Mouse (Mus musculus): ENCODE measurements around the gene Spg7. TPM values are rescaled to one million over a fixed set of nuclear protein-coding genes. Genes with fewer than 3 reads are reported as not detected.
A peak's percentile ranks its signal among the peaks of the same experiment; 100 is the strongest.
"Not testable (repeated sequence)": the region's sequence is repeated elsewhere in the genome, so short reads cannot be mapped to it uniquely, and the experiment has no call there.

The Spg7 gene
- polyA plus RNA-seq, 1 experiment from 2014 or later = 52.5 TPM

DNA sequence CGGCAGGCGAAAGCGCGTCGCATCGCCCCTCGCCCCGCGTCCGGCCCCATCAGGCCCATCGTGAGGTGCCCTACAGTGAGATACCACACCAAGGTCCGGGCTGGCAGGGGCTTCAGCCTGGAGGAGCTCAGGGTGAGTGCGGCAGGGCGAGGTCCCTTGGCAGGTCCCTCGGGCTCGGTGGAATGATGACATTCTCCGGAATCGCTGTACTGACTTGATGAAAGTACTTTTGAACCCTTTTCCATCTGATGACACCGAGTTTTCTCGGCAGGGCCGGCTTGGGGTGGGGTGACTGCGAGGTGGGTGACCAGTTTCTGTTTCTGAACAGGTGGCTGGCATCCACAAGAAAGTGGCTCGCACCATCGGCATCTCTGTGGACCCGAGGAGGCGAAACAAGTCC, 40.1 kb downstream of the Spg7 start:
- H3K9me3 ChIP-seq (replicated peaks); H3K27me3 ChIP-seq: not testable (repeated sequence)
- peak overlapping the region; percentile 90 for H3K4me2 ChIP-seq
- peaks cover 30% of the 10 kb centered on the region for H3K36me3 ChIP-seq
- H3K4me3 ChIP-seq (replicated peaks) = peak overlapping the region; percentile 73
- H3K9ac ChIP-seq = peak overlapping the region; percentile 91
- peaks cover 24% of the 10 kb centered on the region for H3K4me1 ChIP-seq
- peak overlapping the region; percentile 93 for H3K27ac ChIP-seq
- ATAC-seq (replicated peaks; ENCODE audit: low FRiP score) = 0 out of 2 replicates have a peak, but pooled peaks have one; percentile 4
- WGBS = under 1% methylated on average over 26 of the region's 26 CpGs

GRCm38 (mm10) chr8:123103285-123103684, 40.5 kb downstream of the Spg7 start:
- no peak for ATAC-seq (replicated peaks; ENCODE audit: low FRiP score)
- Histone ChIP-seq H3K27ac (peak overlapping the region; percentile 93), H3K4me3 (replicated peaks) (peak overlapping the region; percentile 73), H3K36me3 (peaks cover 26% of the 10 kb centered on the region), H3K27me3 (no peaks in the 10 kb centered on the region), H3K4me2 (peak overlapping the region; percentile 90), H3K9me3 (replicated peaks) (no peaks in the 10 kb centered on the region), H3K9ac (peak overlapping the region; percentile 91), H3K4me1 (peaks cover 23% of the 10 kb centered on the region)
- 11% methylated on average over 15 of the region's 15 CpGs for WGBS

DNA sequence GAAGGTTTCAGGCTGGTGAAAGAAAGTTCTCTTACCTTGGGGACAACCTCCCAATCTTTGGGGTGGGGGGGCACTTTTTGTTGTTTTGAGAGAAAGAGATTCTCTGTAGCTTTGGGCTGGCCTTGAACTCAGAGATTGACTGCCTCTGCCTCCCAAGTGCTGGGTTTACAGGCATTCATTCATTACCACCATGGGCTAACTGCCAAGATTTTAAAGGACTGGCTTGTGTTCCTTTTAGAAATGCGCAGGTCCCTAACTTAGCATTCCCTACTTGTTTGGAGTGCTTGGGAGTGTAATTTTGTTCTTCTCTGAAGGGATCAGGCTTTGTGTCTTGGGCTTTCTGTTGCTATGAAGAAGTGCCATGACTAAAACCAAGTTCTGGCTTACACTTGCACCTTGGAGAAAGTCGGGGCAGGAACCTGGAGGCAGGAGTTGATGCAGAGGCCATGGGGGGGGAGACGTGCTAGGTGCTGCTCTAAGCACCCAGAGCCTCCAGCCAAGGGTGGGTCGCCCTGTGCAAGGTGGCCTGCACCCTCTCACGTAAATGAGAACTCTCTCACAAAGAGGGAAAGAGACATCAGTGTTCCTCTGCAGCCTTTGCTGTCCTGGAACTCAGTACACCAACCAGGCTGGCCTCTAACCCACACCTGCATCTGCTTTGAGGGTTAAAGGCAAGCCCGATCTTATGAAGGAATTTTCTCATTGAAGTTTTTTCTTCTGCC, 41.5 kb downstream of the Spg7 start:
- Histone ChIP-seq H3K27me3 (no peaks in the 10 kb centered on the region), H3K27ac (peak overlapping the region; percentile 93; the same call in 1 of the 2 replicates), H3K9me3 (replicated peaks) (no peaks in the 10 kb centered on the region), H3K4me2 (peak overlapping the region; percentile 90), H3K36me3 (peaks cover 26% of the 10 kb centered on the region), H3K4me1 (peaks cover 23% of the 10 kb centered on the region), H3K9ac (peak overlapping the region; percentile 91), H3K4me3 (replicated peaks) (peak overlapping the region; percentile 73)
- 85% methylated on average over 6 of the region's 6 CpGs for WGBS
- no peak for ATAC-seq (replicated peaks; ENCODE audit: low FRiP score)

- Histone ChIP-seq H3K27ac (no peak overlapping the region), H3K27me3 (no peaks in the 10 kb centered on the region), H3K36me3 (peaks cover 26% of the 10 kb centered on the region), H3K9me3 (replicated peaks) (no peaks in the 10 kb centered on the region), H3K4me2 (no peak overlapping the region), H3K4me1 (peaks cover 26% of the 10 kb centered on the region), H3K9ac (no peak overlapping the region), H3K4me3 (replicated peaks) (no peak overlapping the region)
- 69% methylated on average over 5 of the region's 5 CpGs for WGBS
- no peak for ATAC-seq (replicated peaks; ENCODE audit: low FRiP score)
Observed at GRCm38 (mm10) chr8:123105553-123106326, 43.0 kb downstream of the Spg7 start.

- no peak overlapping the region for H3K9ac ChIP-seq
- H3K36me3 ChIP-seq = peaks cover 26% of the 10 kb centered on the region
- H3K27me3 ChIP-seq = 0 out of 2 replicates have a peak, but pooled peaks cover under 1% of the 10 kb centered on the region
- no peak overlapping the region for H3K4me3 ChIP-seq (replicated peaks)
- WGBS = 52% methylated on average over 2 of the region's 2 CpGs
- no peak for ATAC-seq (replicated peaks; ENCODE audit: low FRiP score)
- no peak overlapping the region for H3K4me2 ChIP-seq
- no peaks in the 10 kb centered on the region for H3K9me3 ChIP-seq (replicated peaks)
- H3K4me1 ChIP-seq = peaks cover 23% of the 10 kb centered on the region
- H3K27ac ChIP-seq = no peak overlapping the region
Observed at GRCm38 (mm10) chr8:123106531-123106930, 43.8 kb downstream of the Spg7 start.

DNA sequence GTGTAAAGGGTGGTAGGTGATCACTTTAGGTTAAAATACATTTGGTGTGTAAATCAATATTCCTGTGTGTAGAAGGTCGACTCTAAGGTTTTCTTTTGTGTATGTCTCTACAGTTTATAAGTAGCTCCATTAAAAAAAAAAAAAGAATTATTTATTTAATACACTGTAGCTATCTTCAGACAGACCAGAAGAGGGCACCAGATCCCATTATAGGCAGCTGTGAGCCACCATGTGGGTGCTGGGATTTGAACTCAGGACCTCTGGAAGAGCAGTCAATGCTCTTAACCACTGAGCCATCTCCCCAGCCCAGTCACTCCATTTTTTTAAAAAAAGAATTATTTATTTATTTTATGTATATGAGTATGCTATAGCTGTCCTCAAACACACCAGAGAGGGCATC, 45.3 kb downstream of the Spg7 start:
- Histone ChIP-seq H3K4me2 (no peak overlapping the region), H3K27ac (no peak overlapping the region), H3K9me3 (replicated peaks) (no peaks in the 10 kb centered on the region), H3K4me3 (replicated peaks) (no peak overlapping the region), H3K27me3 (0 out of 2 replicates have a peak, but pooled peaks cover 2% of the 10 kb centered on the region), H3K9ac (no peak overlapping the region), H3K36me3 (peaks cover 26% of the 10 kb centered on the region), H3K4me1 (peaks cover 20% of the 10 kb centered on the region)
- 72% methylated on average over 1 of the region's 1 CpGs for WGBS
- ATAC-seq (replicated peaks; ENCODE audit: low FRiP score) = no peak

DNA sequence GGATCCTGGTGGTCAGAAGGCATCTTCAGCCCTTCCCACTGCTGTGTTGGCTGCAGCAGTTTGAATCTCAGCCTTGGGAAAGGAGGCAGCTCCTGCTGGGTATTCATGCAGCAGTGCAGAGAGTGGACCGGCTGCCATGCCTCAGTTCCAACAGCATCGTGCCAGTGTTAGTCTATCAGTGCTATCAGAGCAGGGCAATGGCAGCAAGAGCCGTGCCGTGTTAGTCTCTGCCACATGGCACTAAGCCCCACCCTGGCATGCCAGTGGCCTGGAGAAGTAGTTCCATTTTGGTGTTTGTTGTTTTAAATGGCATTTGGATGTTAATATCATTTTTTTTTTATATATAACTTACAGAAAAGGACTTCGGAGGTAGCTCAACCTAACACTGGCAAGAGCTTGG, 46.2 kb downstream of the Spg7 start:
- H3K9me3 ChIP-seq (replicated peaks) = no peaks in the 10 kb centered on the region
- H3K4me1 ChIP-seq = peaks cover 12% of the 10 kb centered on the region
- no peak overlapping the region for H3K4me2 ChIP-seq
- no peak overlapping the region for H3K4me3 ChIP-seq (replicated peaks)
- ATAC-seq (replicated peaks; ENCODE audit: low FRiP score) = no peak
- 0 out of 2 replicates have a peak, but pooled peaks cover 2% of the 10 kb centered on the region for H3K27me3 ChIP-seq
- 91% methylated on average over 5 of the region's 5 CpGs for WGBS
- H3K36me3 ChIP-seq = peaks cover 18% of the 10 kb centered on the region
- no peak overlapping the region for H3K9ac ChIP-seq
- no peak overlapping the region for H3K27ac ChIP-seq

DNA sequence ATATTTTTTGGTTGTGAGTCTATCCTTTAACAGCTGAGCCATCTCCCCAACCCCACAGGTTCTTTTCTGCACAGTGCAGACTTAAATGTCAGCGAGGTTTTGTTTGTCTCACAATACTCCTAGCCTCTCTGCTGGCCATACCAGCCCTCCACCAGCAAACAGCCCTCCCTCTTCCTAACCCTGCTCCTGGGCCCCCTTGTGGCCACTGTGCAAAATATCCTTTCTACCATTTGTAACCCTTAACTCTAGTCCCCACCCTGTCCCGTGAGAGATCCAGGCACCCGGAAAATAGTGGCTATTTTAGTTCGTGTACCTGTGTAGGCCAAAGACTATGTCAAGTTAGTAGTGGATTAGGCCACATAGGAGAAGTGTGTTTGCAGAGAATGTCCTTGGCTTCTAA, 47.9 kb downstream of the Spg7 start:
- Histone ChIP-seq H3K4me2 (no peak overlapping the region), H3K4me3 (replicated peaks) (no peak overlapping the region), H3K27me3 (peaks cover 4% of the 10 kb centered on the region), H3K9me3 (replicated peaks) (no peaks in the 10 kb centered on the region), H3K27ac (no peak overlapping the region), H3K9ac (no peak overlapping the region), H3K36me3 (peaks cover 1% of the 10 kb centered on the region; the same call in 1 of the 2 replicates), H3K4me1 (peaks cover 9% of the 10 kb centered on the region)
- WGBS = 13% methylated on average over 4 of the region's 4 CpGs
- peak; percentile 74 for ATAC-seq (replicated peaks; ENCODE audit: low FRiP score)

DNA sequence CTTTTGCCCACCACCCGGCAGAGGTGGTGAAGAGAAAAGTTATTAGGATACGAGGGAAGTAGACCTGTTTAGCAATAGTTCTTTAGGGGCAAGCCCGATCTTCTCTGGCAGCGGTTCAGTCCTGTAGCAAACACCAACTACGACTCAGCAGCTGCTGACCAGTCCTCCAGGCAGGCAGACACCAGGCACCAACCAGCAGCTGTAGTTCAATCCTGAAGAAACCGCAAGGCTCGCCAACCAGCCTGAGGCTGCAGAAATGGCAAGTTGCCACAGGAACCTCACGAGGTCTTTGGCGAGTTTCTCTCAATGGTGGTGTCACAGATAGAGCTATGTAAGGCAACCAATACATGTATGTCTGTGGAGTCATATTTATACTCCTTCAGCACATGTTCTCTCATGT, 50.1 kb downstream of the Spg7 start:
- H3K4me2 ChIP-seq = no peak overlapping the region
- 82% methylated on average over 9 of the region's 9 CpGs for WGBS
- H3K9me3 ChIP-seq (replicated peaks) = no peaks in the 10 kb centered on the region
- H3K27me3 ChIP-seq = peaks cover 27% of the 10 kb centered on the region
- H3K9ac ChIP-seq = no peak overlapping the region
- no peak overlapping the region for H3K4me3 ChIP-seq (replicated peaks)
- ATAC-seq (replicated peaks; ENCODE audit: low FRiP score) = no peak
- no peaks in the 10 kb centered on the region for H3K36me3 ChIP-seq
- H3K4me1 ChIP-seq = peaks cover 27% of the 10 kb centered on the region
- no peak overlapping the region for H3K27ac ChIP-seq

- Histone ChIP-seq H3K4me1 (peaks cover 30% of the 10 kb centered on the region), H3K9ac (no peak overlapping the region), H3K4me2 (no peak overlapping the region), H3K36me3 (no peaks in the 10 kb centered on the region), H3K27ac (0 out of 2 replicates have a peak overlapping the region, but pooled peaks have one; percentile 39), H3K9me3 (replicated peaks) (no peaks in the 10 kb centered on the region), H3K4me3 (replicated peaks) (no peak overlapping the region), H3K27me3 (peaks cover 37% of the 10 kb centered on the region)
- WGBS = 32% methylated on average over 2 of the region's 2 CpGs
- ATAC-seq (replicated peaks; ENCODE audit: low FRiP score) = no peak
Observed at GRCm38 (mm10) chr8:123113908-123114469, 51.2 kb downstream of the Spg7 start.

- WGBS = 47% methylated on average over 3 of the region's 3 CpGs
- no peak for ATAC-seq (replicated peaks; ENCODE audit: low FRiP score)
Observed at GRCm38 (mm10) chr8:123114644-123115043, 51.9 kb downstream of the Spg7 start.

More at GRCm38 (mm10) chr8:123114644-123115043, 51.9 kb downstream of the Spg7 start:
- no peak overlapping the region for H3K4me3 ChIP-seq (replicated peaks)
- no peak overlapping the region for H3K4me2 ChIP-seq
- H3K36me3 ChIP-seq = no peaks in the 10 kb centered on the region
- H3K27ac ChIP-seq = no peak overlapping the region
- no peaks in the 10 kb centered on the region for H3K9me3 ChIP-seq (replicated peaks)
- peaks cover 30% of the 10 kb centered on the region for H3K4me1 ChIP-seq
- no peak overlapping the region for H3K9ac ChIP-seq
- peaks cover 44% of the 10 kb centered on the region for H3K27me3 ChIP-seq

Data from kidney, embryonic 15.5 days (tissue).